Mouse (Mus musculus) forebrain, embryonic 14.5 days (tissue): ENCODE data around the gene Gm10309. TPM values are rescaled to one million over a fixed set of nuclear protein-coding genes. Genes with fewer than 3 reads are reported as not detected.

Source experiments
- ATAC-seq: fragments of 200-750 bp; cut with Nextera tagmentation; 2 replicates; pipeline ENCODE4 v1.8.0; 2017; ENCODE audit warnings: mild to moderate bottlenecking, moderate library complexity
- DNase-seq: peaks from one replicate; pipeline ENCODE4 v3.0.0-alpha.2; 2015; ENCODE audit warnings: low spot score
- H3K27ac ChIP-seq: fragments of 300-500 bp; sonication (generic); 2 replicates; pipeline ENCODE4 v1.5.1; 2014; ENCODE audit warnings: low read depth, mild to moderate bottlenecking, control low read depth, low read length, moderate library complexity
- H3K27me3 ChIP-seq: fragments of 300-500 bp; sonication (generic); replicated peaks from 2 replicates; pipeline ENCODE4 v1.6.1; 2014; ENCODE audit warnings: low read length, control low read depth, mixed read lengths; ENCODE audit not compliant: control insufficient read depth, insufficient read depth
- H3K36me3 ChIP-seq: fragments of 300-500 bp; sonication (generic); 2 replicates; pipeline ENCODE4 v1.6.1; 2014; ENCODE audit warnings: low read length, control low read depth; ENCODE audit not compliant: control insufficient read depth, insufficient read depth
- H3K4me1 ChIP-seq: fragments of 300-500 bp; sonication (generic); 2 replicates; pipeline ENCODE4 v1.6.1; 2014; ENCODE audit warnings: antibody characterized with exemption, low read length, control low read depth; ENCODE audit not compliant: control insufficient read depth, insufficient read depth
- H3K4me2 ChIP-seq: fragments of 300-500 bp; sonication (generic); 2 replicates; pipeline ENCODE4 v1.6.1; 2014; ENCODE audit warnings: mild to moderate bottlenecking, control low read depth, low read length
- H3K4me3 ChIP-seq: fragments of 300-500 bp; sonication (generic); 2 replicates; pipeline ENCODE4 v1.5.1; 2014; ENCODE audit warnings: low read depth, low read length, control low read depth
- H3K9ac ChIP-seq: fragments of 300-500 bp; sonication (generic); 2 replicates; pipeline ENCODE4 v1.6.1; 2014; ENCODE audit warnings: mild to moderate bottlenecking, low read length, control low read depth, moderate library complexity
- H3K9me3 ChIP-seq: fragments of 300-500 bp; sonication (generic); replicated peaks from 2 replicates; pipeline ENCODE4 v1.6.1; 2016; ENCODE audit warnings: low read length, control low read depth, mixed read lengths; ENCODE audit not compliant: control insufficient read depth
- WGBS: fragments of 180-500 bp; shearing (Covaris S2); extraction: QIAGEN DNeasy Blood & Tissue Kit; methylation state at CpG from one replicate; pipeline ENCODE4 v1.1.7; 2014; 5-methylcytosine and 5-hydroxymethylcytosine counted together
- polyA plus RNA-seq: library from polyadenylated mRNA; unstranded; fragments of >200 nt; fragmentation: Nextera tagmentation; extraction: Ambion mirVana; gene quantifications from 2 replicates; pipeline ENCODE4 v1.2.1, GENCODE M21; 2014

The Gm10309 gene
- polyA plus RNA-seq: 0.10 TPM in 1 of 2 replicates, not detected in the other

GRCm38 (mm10) chr17:86505183-86505631 is at the start of gene Gm10309:
Gene Gm10309 (minus strand): TSS chr17:86505232.
- Histone ChIP-seq H3K9ac (no peak within 1 kb of the TSS), H3K4me1 (no peaks in the 10 kb centered on the region), H3K9me3 (no peaks in the 10 kb centered on the region), H3K4me3 (no peak within 1 kb of the TSS), H3K4me2 (no peak within 1 kb of the TSS), H3K27ac (no peak within 1 kb of the TSS), H3K27me3 (no peaks in the 10 kb centered on the region), H3K36me3 (no peaks in the 10 kb centered on the region)
- ATAC-seq (no peak), DNase-seq (no peak)
- WGBS: 91% methylated on average over 8 of the region's 8 CpGs

DNA sequence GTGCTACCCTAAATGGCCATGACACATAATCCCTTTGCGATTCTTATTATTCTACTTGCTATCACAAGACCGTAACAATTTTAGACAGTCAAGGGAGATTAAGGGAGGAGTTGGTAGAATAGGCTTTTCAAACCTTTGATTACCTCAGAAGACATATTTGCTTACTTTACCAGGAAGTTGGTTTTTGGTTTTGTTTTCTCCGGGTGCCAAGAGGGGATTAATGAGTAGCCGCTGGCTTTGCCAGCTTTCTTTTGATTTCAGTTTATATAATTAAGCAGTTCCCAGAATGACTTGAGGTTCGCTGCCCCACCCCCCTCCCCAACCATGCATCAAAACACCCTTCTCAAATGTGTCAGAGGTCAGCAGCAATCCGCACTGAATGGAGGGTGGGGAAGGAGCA is 47.0 kb upstream of the Gm10309 start:
- no peak overlapping the region for H3K9ac ChIP-seq
- H3K9me3 ChIP-seq: no peaks in the 10 kb centered on the region
- 51% methylated on average over 6 of the region's 6 CpGs for WGBS
- no peak overlapping the region for H3K4me2 ChIP-seq
- H3K4me1 ChIP-seq: no peaks in the 10 kb centered on the region
- H3K27me3 ChIP-seq: no peaks in the 10 kb centered on the region
- no peak for ATAC-seq
- DNase-seq: no peak
- H3K36me3 ChIP-seq: no peaks in the 10 kb centered on the region
- H3K4me3 ChIP-seq: no peak overlapping the region
- no peak overlapping the region for H3K27ac ChIP-seq

- Histone ChIP-seq H3K36me3 (no peaks in the 10 kb centered on the region), H3K9ac (no peak overlapping the region)
These were observed 46.5 kb upstream of the Gm10309 start for GRCm38 (mm10) chr17:86551561-86551960.

GRCm38 (mm10) chr17:86549128-86549527 is 44.1 kb upstream of the Gm10309 start:
- no peaks in the 10 kb centered on the region for H3K36me3 ChIP-seq
- no peak for DNase-seq
- no peak for ATAC-seq
- H3K9ac ChIP-seq: no peak overlapping the region
- peaks cover 3% of the 10 kb centered on the region; the same call in 1 of the 2 replicates for H3K4me1 ChIP-seq
- H3K4me3 ChIP-seq: no peak overlapping the region
- H3K4me2 ChIP-seq: no peak overlapping the region
- H3K27me3 ChIP-seq: no peaks in the 10 kb centered on the region
- 96% methylated on average over 10 of the region's 10 CpGs for WGBS
- no peaks in the 10 kb centered on the region for H3K9me3 ChIP-seq
- no peak overlapping the region for H3K27ac ChIP-seq

More at GRCm38 (mm10) chr17:86551561-86551960, 46.5 kb upstream of the Gm10309 start:
- no peak overlapping the region for H3K4me3 ChIP-seq
- H3K27me3 ChIP-seq: no peaks in the 10 kb centered on the region
- no peak for ATAC-seq
- WGBS: 88% methylated on average over 10 of the region's 10 CpGs
- no peak overlapping the region for H3K27ac ChIP-seq
- no peak for DNase-seq
- H3K4me2 ChIP-seq: no peak overlapping the region
- H3K4me1 ChIP-seq: no peaks in the 10 kb centered on the region
- no peaks in the 10 kb centered on the region for H3K9me3 ChIP-seq

DNA sequence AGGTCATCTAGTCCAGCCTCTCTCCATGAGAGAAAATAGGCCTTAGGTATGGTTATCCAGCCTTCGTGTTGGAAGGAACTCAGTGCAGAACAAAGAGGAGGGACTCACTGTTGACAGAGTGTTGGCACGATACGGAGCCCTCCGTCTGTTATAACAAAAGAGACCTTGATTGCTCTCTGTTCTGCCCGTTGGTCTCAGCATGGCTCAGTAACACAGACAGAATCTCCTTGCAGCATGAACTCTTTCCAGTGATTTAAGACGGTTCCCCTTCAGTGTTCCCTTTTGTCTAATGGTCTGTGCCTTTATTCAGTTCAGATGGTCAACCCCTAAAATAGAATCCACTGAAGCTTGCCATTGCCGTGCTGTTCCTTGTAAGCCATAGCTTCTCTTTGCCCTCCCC is 41.5 kb upstream of the Gm10309 start:
- Histone ChIP-seq H3K4me3 (no peak overlapping the region), H3K9me3 (no peaks in the 10 kb centered on the region), H3K36me3 (no peaks in the 10 kb centered on the region), H3K27me3 (no peaks in the 10 kb centered on the region), H3K9ac (no peak overlapping the region), H3K27ac (no peak overlapping the region), H3K4me2 (no peak overlapping the region), H3K4me1 (peaks cover 3% of the 10 kb centered on the region; the same call in 1 of the 2 replicates)
- WGBS: 21% methylated on average over 7 of the region's 7 CpGs
- DNase-seq: peak; percentile 44
- peak; percentile 37; the same call in 1 of the 2 replicates for ATAC-seq

DNA sequence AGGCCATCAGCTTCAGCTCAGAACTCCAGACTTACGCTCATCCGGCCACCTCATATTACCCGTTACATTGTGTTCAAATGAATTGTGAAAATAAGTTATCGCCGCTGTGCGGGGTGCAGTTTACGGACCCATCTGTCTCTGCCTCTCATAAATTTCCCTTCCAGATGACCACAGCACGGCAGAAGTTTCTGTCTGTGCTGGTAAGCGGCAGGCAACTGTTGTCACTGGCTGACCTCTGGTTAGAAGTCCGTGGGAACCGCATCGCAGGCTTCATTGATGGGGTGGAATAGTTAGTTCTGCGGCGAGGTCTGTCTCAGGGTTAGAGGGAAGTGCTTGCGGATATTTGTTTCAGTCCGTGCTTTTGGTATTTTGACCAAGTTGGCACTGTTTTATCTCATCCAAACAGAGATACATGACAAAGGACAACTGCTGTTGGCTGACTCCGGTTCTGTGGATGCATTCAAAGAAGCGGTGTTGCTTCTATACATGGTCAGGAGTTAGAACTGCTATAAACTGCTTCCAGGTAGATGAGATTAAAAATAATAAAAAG is 34.9 kb upstream of the Gm10309 start:
- Histone ChIP-seq H3K4me1 (no peaks in the 10 kb centered on the region), H3K27ac (no peak overlapping the region), H3K9me3 (no peaks in the 10 kb centered on the region), H3K9ac (no peak overlapping the region), H3K36me3 (no peaks in the 10 kb centered on the region), H3K27me3 (no peaks in the 10 kb centered on the region), H3K4me2 (no peak overlapping the region), H3K4me3 (no peak overlapping the region)
- no peak for ATAC-seq
- 94% methylated on average over 18 of the region's 18 CpGs for WGBS
- no peak for DNase-seq

- DNase-seq: peak; percentile 93
- peak; percentile 86 for ATAC-seq
- Histone ChIP-seq H3K9me3 (no peaks in the 10 kb centered on the region), H3K27ac (no peak overlapping the region), H3K27me3 (no peaks in the 10 kb centered on the region), H3K9ac (no peak overlapping the region), H3K4me1 (no peaks in the 10 kb centered on the region), H3K4me3 (no peak overlapping the region), H3K4me2 (peak overlapping the region; percentile 27), H3K36me3 (no peaks in the 10 kb centered on the region)
- WGBS: 47% methylated on average over 22 of the region's 22 CpGs
These were observed 31.0 kb upstream of the Gm10309 start for GRCm38 (mm10) chr17:86535827-86536656.

DNA sequence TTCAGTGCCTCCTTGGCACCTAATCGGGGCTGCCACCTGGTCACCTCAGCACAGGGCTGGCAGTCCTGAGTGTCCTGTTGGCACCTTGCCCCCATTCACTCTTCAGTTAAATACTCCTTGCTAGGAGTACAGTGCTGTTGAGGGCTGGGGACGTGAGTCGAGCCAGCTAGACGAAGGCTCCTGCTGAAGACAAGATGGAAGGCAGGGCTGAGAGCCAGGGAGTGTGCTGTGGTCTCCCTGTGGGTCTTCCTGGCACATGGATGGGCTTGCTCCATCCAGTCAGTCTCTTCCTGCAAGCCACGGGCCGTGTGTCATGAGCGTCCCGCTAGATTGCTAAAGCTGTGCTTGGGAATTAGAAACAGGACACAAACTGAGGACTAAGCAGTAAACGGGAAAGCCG is 30.1 kb upstream of the Gm10309 start:
- 77% methylated on average over 10 of the region's 10 CpGs for WGBS
- no peak for ATAC-seq

GRCm38 (mm10) chr17:86533549-86533851 is 28.5 kb upstream of the Gm10309 start:
- Histone ChIP-seq H3K36me3 (no peaks in the 10 kb centered on the region), H3K27ac (no peak overlapping the region), H3K27me3 (no peaks in the 10 kb centered on the region), H3K4me2 (no peak overlapping the region), H3K9me3 (no peaks in the 10 kb centered on the region), H3K9ac (no peak overlapping the region), H3K4me1 (no peaks in the 10 kb centered on the region), H3K4me3 (no peak overlapping the region)
- DNase-seq: no peak
- ATAC-seq: no peak
- 83% methylated on average over 11 of the region's 11 CpGs for WGBS

More for the DNA sequence above, 30.1 kb upstream of the Gm10309 start:
- DNase-seq: peak; percentile 15
- Histone ChIP-seq H3K4me3 (no peak overlapping the region), H3K4me1 (no peaks in the 10 kb centered on the region), H3K27me3 (no peaks in the 10 kb centered on the region), H3K9me3 (no peaks in the 10 kb centered on the region), H3K36me3 (no peaks in the 10 kb centered on the region), H3K4me2 (no peak overlapping the region), H3K27ac (no peak overlapping the region), H3K9ac (no peak overlapping the region)
